ENCODE assay signal across 8 mouse cellular contexts in the genomic region with DNA sequence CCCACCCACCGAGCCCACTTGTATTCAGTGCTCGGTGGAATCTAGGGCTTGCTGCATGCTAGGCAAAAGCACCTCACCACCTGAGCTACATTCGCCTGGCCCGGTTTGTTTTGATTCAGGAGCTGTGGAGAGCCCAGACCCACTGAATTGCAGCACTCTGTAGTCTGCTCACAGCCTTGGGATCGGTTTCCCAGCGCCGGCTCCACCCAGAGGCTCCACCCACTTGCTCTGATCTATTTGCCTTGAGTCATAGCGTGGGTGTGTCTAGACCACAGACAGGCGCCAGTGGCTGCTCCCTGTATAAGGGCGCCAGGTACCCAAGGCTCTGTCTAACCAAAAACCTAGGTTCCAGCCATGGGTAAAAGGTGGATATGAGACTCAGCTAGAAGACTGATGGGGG. TPM values are rescaled to one million over a fixed set of nuclear protein-coding genes. Genes with fewer than 3 reads are reported as not detected.
DNase-seq lines count a peak whose midpoint lies in the region; ATAC-seq and TF ChIP-seq lines count a peak whose summit lies in the region.

No protein-coding gene starts in this region.

- intact Hi-C loops in gastrocnemius, postnatal 14 days (cut with DNase I; ENCODE audit: low total_unique reads): no loop called here

- DNase-seq in 416B (ENCODE audit: low read depth): peak; percentile 93
- peak; percentile 87 for DNase-seq in Muller cell, postnatal 12 days (ENCODE audit: inconsistent ontology term)
- DNase-seq in gastrocnemius, postnatal 14 days: peak; percentile 68
- DNase-seq in induced T-regulatory cell, adult 2 months (ENCODE audit: low read depth): peak; percentile 92
- peak; percentile 84 for DNase-seq in liver
- peak; percentile 53 for DNase-seq in telencephalon, adult 2 months (ENCODE audit: low read depth, low spot score)

- TF ChIP-seq CTCF in cortical plate, adult 2 months (IDR thresholded peaks at IDR 0.05; ENCODE audit: extremely low read depth, insufficient read depth, low read length): no peak

- H3K27me3 ChIP-seq in midbrain, embryonic 16.5 days (ENCODE audit: control insufficient read depth, insufficient read depth, low read depth, low read length): no peaks in the 10 kb centered on the region

- H3K36me3 ChIP-seq in midbrain, embryonic 16.5 days (ENCODE audit: control insufficient read depth, insufficient read depth, low read length): no peaks in the 10 kb centered on the region

- no peaks in the 10 kb centered on the region for H3K9me3 ChIP-seq in midbrain, embryonic 16.5 days (replicated peaks; ENCODE audit: control insufficient read depth, low read length, poor library complexity, severe bottlenecking)

- peaks cover 5% of the 10 kb centered on the region for H3K4me1 ChIP-seq in cortical plate, adult 2 months (ENCODE audit: control insufficient read depth, insufficient read depth, low read length)
- no peaks in the 10 kb centered on the region; the same call in 1 of the 2 replicates for H3K4me1 ChIP-seq in midbrain, embryonic 16.5 days (ENCODE audit: control insufficient read depth, insufficient read depth, low read length)

- H3K27ac ChIP-seq in cortical plate, adult 2 months (ENCODE audit: insufficient read depth, low read length): no peak overlapping the region
- H3K27ac ChIP-seq in midbrain, embryonic 16.5 days (ENCODE audit: low read length): no peak overlapping the region

- H3K4me3 ChIP-seq in cortical plate, adult 2 months (ENCODE audit: insufficient read depth, low read length): no peak overlapping the region
- H3K4me3 ChIP-seq in midbrain, embryonic 16.5 days (ENCODE audit: low read depth, low read length): no peak overlapping the region

- peak overlapping the region; percentile 36 for H3K4me2 ChIP-seq in midbrain, embryonic 16.5 days (ENCODE audit: low read length)

- 0 out of 2 replicates have a peak, but pooled peaks have one; percentile 54 for ATAC-seq in midbrain, embryonic 16.5 days

- peak; percentile 70; the same call in 1 of the 2 replicates for TF ChIP-seq POLR2A in cortical plate, adult 2 months (IDR thresholded peaks at IDR 0.05; ENCODE audit: extremely low read depth, insufficient read depth, low read length)

- no peak overlapping the region for H3K9ac ChIP-seq in midbrain, embryonic 16.5 days (ENCODE audit: low read depth, low read length)

- 21% methylated on average over 10 of the region's 10 CpGs for WGBS in midbrain, embryonic 16.5 days

RNA-seq across cellular contexts. Expression of gene Gtf2i, which starts 36.1 kb away (rescaled TPM):
- 149 and 157 TPM in 2 replicates for polyA plus RNA-seq in cortical plate, adult 2 months (2012; rRNA removed)
- 100 to 1,000 TPM; 119 to 134 TPM for total RNA-seq in gastrocnemius, postnatal 14 days (2021)
- polyA plus RNA-seq in midbrain, embryonic 16.5 days (2015; fragmentation: Nextera tagmentation; extraction: Ambion mirVana): 133 and 164 TPM in 2 replicates
